Mouse (Mus musculus) ES-Bruce4 (cell line): ENCODE data around the gene Ntan1.
"Not testable (repeated sequence)": the region's sequence is repeated elsewhere in the genome, so short reads cannot be mapped to it uniquely, and the experiment has no call there.

Source experiments
- CTCF ChIP-seq: IDR thresholded peaks from one replicate; pipeline ENCODE4 v1.8.1; 2011; ENCODE audit warnings: low read depth, low read length
- EP300 ChIP-seq: IDR thresholded peaks from 2 replicates; pipeline ENCODE4 v1.6.1; 2011; ENCODE audit warnings: low read depth, low read length; ENCODE audit not compliant: insufficient read depth

GRCm38 (mm10) chr16:13774011-13774410 lies 44.6 kb upstream of the Ntan1 start:
- TF ChIP-seq CTCF, EP300: not testable (repeated sequence)
